Comparison of ENCODE assay signal across 11 mouse cellular contexts in the genomic region with DNA sequence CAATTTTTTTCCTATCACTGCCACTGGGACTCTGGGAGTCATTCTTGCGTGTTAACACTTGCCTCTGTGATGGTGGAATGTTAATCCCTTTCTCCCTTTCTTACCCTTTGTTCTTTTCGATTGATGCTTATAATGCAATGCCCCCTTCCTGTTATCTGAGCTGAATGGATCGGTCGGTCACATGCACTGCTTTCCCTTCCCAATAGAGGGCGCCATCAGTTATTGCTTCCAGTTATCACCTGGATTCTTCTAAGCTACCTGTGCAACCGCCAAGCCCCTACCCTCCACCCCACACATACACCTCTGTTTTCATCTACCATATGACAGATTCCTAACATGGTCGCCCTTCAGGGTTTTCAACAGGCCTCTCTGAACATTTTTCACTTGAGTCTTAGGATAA.
DNase-seq lines count a peak whose midpoint lies in the region; ATAC-seq and TF ChIP-seq lines count a peak whose summit lies in the region.
"Had no signal": no experiment of that assay in that cellular context is flagged by ENCODE, and none has a peak within 500 bp of the region (broad histone marks: within the 10 kb centered on the region; RNA-seq: fewer than 3 reads in every experiment).

No protein-coding gene starts in this region.

- no peaks in the 10 kb centered on the region for H3K79me2 ChIP-seq in heart, adult 2 months (replicated peaks; ENCODE audit: control insufficient read depth, insufficient read depth, low read length)

- no peak overlapping the region for H3K27ac ChIP-seq in heart, adult 2 months
- H3K27ac ChIP-seq in spleen, adult 2 months (ENCODE audit: insufficient read depth, low read length): no peak overlapping the region
- H3K27ac ChIP-seq: heart, embryonic 15.5 days; kidney, embryonic 15.5 days; stomach, embryonic 15.5 days had no signal

- no peaks in the 10 kb centered on the region for H3K27me3 ChIP-seq in heart, adult 2 months (ENCODE audit: control insufficient read depth, insufficient read depth, low read length)
- H3K27me3 ChIP-seq in spleen, adult 2 months (ENCODE audit: control insufficient read depth, insufficient read depth, low read length): no peaks in the 10 kb centered on the region
- H3K27me3 ChIP-seq: heart, embryonic 15.5 days; kidney, embryonic 15.5 days; stomach, embryonic 15.5 days had no signal

- no peak overlapping the region for H3K9ac ChIP-seq in heart, adult 2 months (ENCODE audit: low read depth, low read length)
- H3K9ac ChIP-seq: heart, embryonic 15.5 days; kidney, embryonic 15.5 days; stomach, embryonic 15.5 days had no signal

- ATAC-seq in monocyte, adult 5-6 weeks (replicated peaks; ENCODE audit: insufficient number of reproducible peaks, low FRiP score, low TSS enrichment, poor library complexity, severe bottlenecking): no peak

- intact Hi-C loops in heart, adult 2 months (cut with DNase I): no loop called here
- intact Hi-C loops in heart, postnatal 25 days (cut with DNase I): no loop called here

- H3K4me3 ChIP-seq in heart, adult 2 months: no peak overlapping the region
- no peak overlapping the region for H3K4me3 ChIP-seq in spleen, adult 2 months (ENCODE audit: extremely low read depth, insufficient read depth, insufficient read length)
- H3K4me3 ChIP-seq: heart, embryonic 15.5 days; kidney, embryonic 15.5 days; stomach, embryonic 15.5 days had no signal

- peak; percentile 49 for TF ChIP-seq CTCF in heart, adult 2 months (IDR thresholded peaks at IDR 0.05)
- peak; percentile 27; the same call in 1 of the 2 replicates for TF ChIP-seq CTCF in spleen, adult 2 months (IDR thresholded peaks at IDR 0.05; ENCODE audit: extremely low read depth, insufficient read depth, insufficient read length, insufficient replicate concordance)
- TF ChIP-seq CTCF in brain, embryonic 14.5 days (IDR thresholded peaks at IDR 0.05; ENCODE audit: borderline replicate concordance, extremely low read depth, insufficient read depth, insufficient read length): peak; percentile 43; the same call in 1 of the 2 replicates

- H3K4me1 ChIP-seq in heart, adult 2 months (ENCODE audit: control insufficient read depth, insufficient read depth, low read length): peaks cover 2% of the 10 kb centered on the region; the same call in 1 of the 2 replicates
- no peaks in the 10 kb centered on the region for H3K4me1 ChIP-seq in spleen, adult 2 months (ENCODE audit: control insufficient read depth, insufficient read depth, insufficient read length)
- H3K4me1 ChIP-seq: heart, embryonic 15.5 days; stomach, embryonic 15.5 days had no signal

- WGBS in heart, adult 2 months: 39% methylated on average over 7 of the region's 7 CpGs
- WGBS in spleen, adult 2 months: 56% methylated on average over 7 of the region's 7 CpGs

- no peak for TF ChIP-seq EP300 in heart, adult 2 months (IDR thresholded peaks at IDR 0.05; ENCODE audit: insufficient read depth, low read depth, low read length)

- no peak for TF ChIP-seq POLR2A in heart, adult 2 months (IDR thresholded peaks at IDR 0.05; ENCODE audit: insufficient read depth, low read depth, low read length)
- no peak for TF ChIP-seq POLR2A in spleen, adult 2 months (IDR thresholded peaks at IDR 0.05; ENCODE audit: low read depth, low read length)
- TF ChIP-seq POLR2A in brain, embryonic 14.5 days (IDR thresholded peaks at IDR 0.05; ENCODE audit: borderline replicate concordance, extremely low read depth, insufficient read depth, insufficient read length, poor library complexity, severe bottlenecking): no peak

- no peak for DNase-seq in heart, adult 2 months
- DNase-seq in heart, postnatal 25 days (ENCODE audit: low spot score): no peak
- peak in 1 of 2 experiments; percentile 8 for DNase-seq in spleen, adult 2 months (ENCODE audit: low read depth in 1 of 2, low spot score in 2 of 2)
- no peak for DNase-seq in spleen, adult 12 weeks (ENCODE audit: low spot score)
- no peak for DNase-seq in brain, embryonic 14.5 days (ENCODE audit: low read depth)
- DNase-seq in right cerebral cortex, adult 18-20 months: no peak
- no peak for DNase-seq in cerebellum, adult 9-10 months

- H3K36me3 ChIP-seq in heart, adult 2 months (ENCODE audit: control insufficient read depth, insufficient read depth, low read length): no peaks in the 10 kb centered on the region
- no peaks in the 10 kb centered on the region for H3K36me3 ChIP-seq in spleen, adult 2 months (ENCODE audit: control insufficient read depth, insufficient read depth, low read length)
- H3K36me3 ChIP-seq: heart, embryonic 15.5 days; kidney, embryonic 15.5 days; stomach, embryonic 15.5 days had no signal
